Mouse (Mus musculus): ENCODE data around the gene Dnttip1. TPM values are rescaled to one million over a fixed set of nuclear protein-coding genes. Genes with fewer than 3 reads are reported as not detected.
"Not testable (repeated sequence)": the region's sequence is repeated elsewhere in the genome, so short reads cannot be mapped to it uniquely, and the experiment has no call there.

Gene Dnttip1
- polyA plus RNA-seq, 1 experiment from 2014 or later: 73.3 TPM

- H3K4me2 ChIP-seq (replicated peaks; ENCODE audit: low read depth, low read length); H3K4me3 ChIP-seq (ENCODE audit: low read length); H3K27ac ChIP-seq (ENCODE audit: low read length); H3K27me3 ChIP-seq (ENCODE audit: insufficient read depth, low read length); H3K9me3 ChIP-seq (ENCODE audit: low read length); H3K9ac ChIP-seq (replicated peaks; ENCODE audit: low read length); H3K4me1 ChIP-seq (ENCODE audit: insufficient read depth, low read length); ATAC-seq (ENCODE audit: low FRiP score, low TSS enrichment): not testable (repeated sequence)
- WGBS: 79% methylated on average over 6 of the region's 6 CpGs
- peaks cover 46% of the 10 kb centered on the region for H3K36me3 ChIP-seq (ENCODE audit: insufficient read depth, low read length)
These were observed 52.8 kb downstream of the Dnttip1 start for GRCm38 (mm10) chr2:164798554-164798953.

- H3K4me1 ChIP-seq (ENCODE audit: insufficient read depth, low read length): peaks cover 14% of the 10 kb centered on the region
- WGBS: 82% methylated on average over 13 of the region's 13 CpGs
- no peak overlapping the region for H3K9ac ChIP-seq (replicated peaks; ENCODE audit: low read length)
- no peak overlapping the region for H3K4me3 ChIP-seq (ENCODE audit: low read length)
- no peak overlapping the region for H3K27ac ChIP-seq (ENCODE audit: low read length)
- H3K27me3 ChIP-seq (ENCODE audit: insufficient read depth, low read length): no peaks in the 10 kb centered on the region
- H3K4me2 ChIP-seq (replicated peaks; ENCODE audit: low read depth, low read length): no peak overlapping the region
- no peaks in the 10 kb centered on the region for H3K9me3 ChIP-seq (ENCODE audit: low read length)
- peaks cover 36% of the 10 kb centered on the region for H3K36me3 ChIP-seq (ENCODE audit: insufficient read depth, low read length)
- ATAC-seq (ENCODE audit: low FRiP score, low TSS enrichment): no peak
These were observed 54.6 kb downstream of the Dnttip1 start for GRCm38 (mm10) chr2:164800252-164801004.

- WGBS: 84% methylated on average over 16 of the region's 16 CpGs
- peak overlapping the region; percentile 63 for H3K4me3 ChIP-seq (ENCODE audit: low read length)
- peaks cover 24% of the 10 kb centered on the region for H3K4me1 ChIP-seq (ENCODE audit: insufficient read depth, low read length)
- no peaks in the 10 kb centered on the region for H3K27me3 ChIP-seq (ENCODE audit: insufficient read depth, low read length)
- H3K4me2 ChIP-seq (replicated peaks; ENCODE audit: low read depth, low read length): peak overlapping the region; percentile 65
- H3K36me3 ChIP-seq (ENCODE audit: insufficient read depth, low read length): peaks cover 23% of the 10 kb centered on the region
- ATAC-seq (ENCODE audit: low FRiP score, low TSS enrichment): no peak
- H3K9me3 ChIP-seq (ENCODE audit: low read length): no peaks in the 10 kb centered on the region
- H3K9ac ChIP-seq (replicated peaks; ENCODE audit: low read length): peak overlapping the region; percentile 84
- no peak overlapping the region for H3K27ac ChIP-seq (ENCODE audit: low read length)
These were observed 57.6 kb downstream of the Dnttip1 start for GRCm38 (mm10) chr2:164803201-164803920.

- H3K4me1 ChIP-seq (ENCODE audit: insufficient read depth, low read length): peaks cover 24% of the 10 kb centered on the region
- H3K4me3 ChIP-seq (ENCODE audit: low read length): peak overlapping the region; percentile 63
- no peak for ATAC-seq (ENCODE audit: low FRiP score, low TSS enrichment)
- H3K9ac ChIP-seq (replicated peaks; ENCODE audit: low read length): peak overlapping the region; percentile 84
- H3K4me2 ChIP-seq (replicated peaks; ENCODE audit: low read depth, low read length): peak overlapping the region; percentile 65
- peaks cover 19% of the 10 kb centered on the region for H3K36me3 ChIP-seq (ENCODE audit: insufficient read depth, low read length)
- H3K27ac ChIP-seq (ENCODE audit: low read length): no peak overlapping the region; the same call in 1 of the 2 replicates
- 59% methylated on average over 1 of the region's 1 CpGs for WGBS
- no peaks in the 10 kb centered on the region for H3K9me3 ChIP-seq (ENCODE audit: low read length)
- no peaks in the 10 kb centered on the region for H3K27me3 ChIP-seq (ENCODE audit: insufficient read depth, low read length)
These were observed 58.1 kb downstream of the Dnttip1 start for GRCm38 (mm10) chr2:164803921-164804313.

GRCm38 (mm10) chr2:164804533-164805331 is 58.9 kb downstream of the Dnttip1 start, which contains the start of the genes Acot8 and Zswim3:
Acot8 (minus strand) TSS chr2:164804882.
Zswim3 (plus strand) TSS chr2:164805098.
- ATAC-seq (ENCODE audit: low FRiP score, low TSS enrichment): peak; percentile 98
- under 1% methylated on average over 47 of the region's 47 CpGs for WGBS
- H3K36me3 ChIP-seq (ENCODE audit: insufficient read depth, low read length): peaks cover 11% of the 10 kb centered on the region
- peak within 1 kb of the TSS; percentile 63 for H3K4me3 ChIP-seq (ENCODE audit: low read length)
- H3K4me1 ChIP-seq (ENCODE audit: insufficient read depth, low read length): peaks cover 24% of the 10 kb centered on the region
- no peaks in the 10 kb centered on the region for H3K9me3 ChIP-seq (ENCODE audit: low read length)
- H3K27ac ChIP-seq (ENCODE audit: low read length): peak within 1 kb of the TSS; percentile 84
- no peaks in the 10 kb centered on the region for H3K27me3 ChIP-seq (ENCODE audit: insufficient read depth, low read length)
- peak within 1 kb of the TSS; percentile 86 for H3K4me2 ChIP-seq (replicated peaks; ENCODE audit: low read depth, low read length)
- H3K9ac ChIP-seq (replicated peaks; ENCODE audit: low read length): peak within 1 kb of the TSS; percentile 84

- Histone ChIP-seq H3K9me3 (ENCODE audit: low read length) (no peaks in the 10 kb centered on the region), H3K36me3 (ENCODE audit: insufficient read depth, low read length) (peaks cover 9% of the 10 kb centered on the region), H3K9ac (replicated peaks; ENCODE audit: low read length) (peak overlapping the region; percentile 74), H3K4me3 (ENCODE audit: low read length) (peak overlapping the region; percentile 63), H3K4me2 (replicated peaks; ENCODE audit: low read depth, low read length) (peak overlapping the region; percentile 86), H3K27me3 (ENCODE audit: insufficient read depth, low read length) (no peaks in the 10 kb centered on the region), H3K27ac (ENCODE audit: low read length) (peak overlapping the region; percentile 84), H3K4me1 (ENCODE audit: insufficient read depth, low read length) (peaks cover 24% of the 10 kb centered on the region)
- ATAC-seq (ENCODE audit: low FRiP score, low TSS enrichment): peak; percentile 55
- WGBS: 1% methylated on average over 21 of the region's 21 CpGs
These were observed 59.5 kb downstream of the Dnttip1 start for GRCm38 (mm10) chr2:164805332-164805718.

- H3K27me3 ChIP-seq (ENCODE audit: insufficient read depth, low read length): no peaks in the 10 kb centered on the region
- peaks cover 24% of the 10 kb centered on the region for H3K4me1 ChIP-seq (ENCODE audit: insufficient read depth, low read length)
- 76% methylated on average over 7 of the region's 7 CpGs for WGBS
- no peak overlapping the region for H3K9ac ChIP-seq (replicated peaks; ENCODE audit: low read length)
- H3K9me3 ChIP-seq (ENCODE audit: low read length): no peaks in the 10 kb centered on the region
- no peak overlapping the region for H3K4me2 ChIP-seq (replicated peaks; ENCODE audit: low read depth, low read length)
- no peak overlapping the region for H3K27ac ChIP-seq (ENCODE audit: low read length)
- 0 out of 2 replicates have a peak, but pooled peaks cover 3% of the 10 kb centered on the region for H3K36me3 ChIP-seq (ENCODE audit: insufficient read depth, low read length)
- no peak for ATAC-seq (ENCODE audit: low FRiP score, low TSS enrichment)
- H3K4me3 ChIP-seq (ENCODE audit: low read length): no peak overlapping the region
These were observed 60.8 kb downstream of the Dnttip1 start for GRCm38 (mm10) chr2:164806614-164807013.

GRCm38 (mm10) chr2:164813557-164813956 is 67.8 kb downstream of the Dnttip1 start:
- no peak overlapping the region for H3K4me2 ChIP-seq (replicated peaks; ENCODE audit: low read depth, low read length)
- no peak overlapping the region for H3K27ac ChIP-seq (ENCODE audit: low read length)
- H3K27me3 ChIP-seq (ENCODE audit: insufficient read depth, low read length): no peaks in the 10 kb centered on the region
- H3K36me3 ChIP-seq (ENCODE audit: insufficient read depth, low read length): no peaks in the 10 kb centered on the region
- peaks cover 9% of the 10 kb centered on the region; the same call in 1 of the 2 replicates for H3K4me1 ChIP-seq (ENCODE audit: insufficient read depth, low read length)
- ATAC-seq (ENCODE audit: low FRiP score, low TSS enrichment): no peak
- H3K9me3 ChIP-seq (ENCODE audit: low read length): no peaks in the 10 kb centered on the region
- 53% methylated on average over 2 of the region's 2 CpGs for WGBS
- H3K9ac ChIP-seq (replicated peaks; ENCODE audit: low read length): no peak overlapping the region
- H3K4me3 ChIP-seq (ENCODE audit: low read length): no peak overlapping the region

- ATAC-seq (ENCODE audit: low FRiP score, low TSS enrichment): no peak
- WGBS: 90% methylated on average over 5 of the region's 5 CpGs
- Histone ChIP-seq H3K27me3 (ENCODE audit: insufficient read depth, low read length) (no peaks in the 10 kb centered on the region), H3K36me3 (ENCODE audit: insufficient read depth, low read length) (no peaks in the 10 kb centered on the region), H3K4me1 (ENCODE audit: insufficient read depth, low read length) (peaks cover 9% of the 10 kb centered on the region; the same call in 1 of the 2 replicates), H3K4me3 (ENCODE audit: low read length) (no peak overlapping the region), H3K9me3 (ENCODE audit: low read length) (no peaks in the 10 kb centered on the region), H3K4me2 (replicated peaks; ENCODE audit: low read depth, low read length) (no peak overlapping the region), H3K27ac (ENCODE audit: low read length) (no peak overlapping the region), H3K9ac (replicated peaks; ENCODE audit: low read length) (no peak overlapping the region)
These were observed 69.6 kb downstream of the Dnttip1 start for GRCm38 (mm10) chr2:164815348-164815747.
